Mouse (Mus musculus) adrenal gland, postnatal 25 days (tissue): ENCODE data around the gene Aurkb. TPM values are rescaled to one million over a fixed set of nuclear protein-coding genes. Genes with fewer than 3 reads are reported as not detected.
A peak's percentile ranks its signal among the peaks of the same experiment; 100 is the strongest.

ENCODE experiments used
- DNase-seq: peaks from one replicate; pipeline ENCODE4 v3.0.0; 2021; ENCODE audit warnings: mixed read lengths
- total RNA-seq: library from RNA; stranded (reverse); gene quantifications from 2 replicates; pipeline ENCODE4 v1.2.3, GENCODE M21; 2021

Aurkb gene
- total RNA-seq, 1 experiment from 2014 or later: 9.7 TPM

DNA sequence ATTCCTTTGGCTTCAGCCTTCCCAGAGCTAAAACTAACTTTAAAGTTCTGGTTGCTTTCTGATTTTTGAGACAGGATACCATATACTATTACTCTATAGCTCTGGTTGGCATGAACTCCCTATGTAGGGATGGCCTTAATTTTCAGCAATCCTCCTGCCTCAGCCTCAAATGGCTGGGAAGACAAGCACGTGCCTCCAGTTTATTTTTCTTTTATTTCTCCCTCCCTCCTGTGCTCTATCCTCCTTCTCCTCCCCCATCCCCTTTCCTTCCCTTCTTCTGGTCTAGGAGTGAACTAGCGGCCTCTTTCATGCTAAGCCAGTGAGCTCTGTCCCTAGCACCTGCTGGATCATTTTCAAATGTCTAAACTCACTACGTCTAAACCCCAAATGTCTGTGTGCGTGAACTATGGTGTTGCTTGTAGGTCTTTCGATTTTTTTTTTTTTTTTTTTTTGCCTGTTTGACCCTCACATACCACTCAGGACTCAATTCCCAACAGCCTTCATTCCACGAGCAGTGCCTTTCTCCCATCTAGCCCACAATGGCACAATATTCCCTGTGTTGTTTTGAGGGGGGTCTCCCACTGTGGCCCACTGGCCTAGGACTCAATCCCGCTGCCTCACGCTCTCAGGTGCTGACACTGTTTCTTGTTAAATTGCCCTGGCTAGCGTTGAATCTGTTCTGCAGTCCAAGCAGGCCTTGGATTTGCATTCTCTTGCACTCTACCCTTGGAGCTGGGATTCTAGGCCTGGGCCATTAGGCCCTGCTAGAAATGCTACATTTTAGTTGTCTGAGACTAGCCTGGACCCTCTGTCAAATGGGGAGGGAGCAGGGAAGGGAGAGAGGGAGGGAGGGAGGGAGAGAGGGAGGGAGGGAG, 19.0 kb downstream of the Aurkb start:
- no peak for DNase-seq

DNA sequence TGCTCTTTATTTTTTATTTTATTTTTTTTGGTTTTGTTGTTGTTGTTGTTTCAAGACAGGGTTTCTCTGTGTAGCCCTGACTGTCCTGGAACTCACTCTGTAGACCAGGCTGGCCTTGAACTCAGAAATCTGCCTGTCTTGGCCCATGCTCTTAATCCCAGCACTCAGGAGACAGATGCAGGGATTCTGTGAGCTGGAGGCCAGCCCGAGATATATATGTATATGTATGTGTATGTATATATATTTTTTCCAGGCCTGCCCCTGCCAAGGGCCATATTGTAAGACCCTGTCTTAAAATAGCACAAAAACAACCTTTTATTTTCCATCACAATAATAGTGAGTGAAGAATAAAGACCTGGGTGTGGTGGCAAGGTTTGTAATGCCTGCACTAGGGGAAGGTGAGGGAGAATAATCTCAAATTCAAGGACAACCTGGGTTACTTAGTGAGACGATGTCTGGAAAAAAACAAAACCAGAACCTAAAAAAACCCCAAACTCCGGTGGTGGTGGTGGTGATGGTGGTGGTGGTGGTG, 20.0 kb downstream of the Aurkb start:
- no peak for DNase-seq

DNA sequence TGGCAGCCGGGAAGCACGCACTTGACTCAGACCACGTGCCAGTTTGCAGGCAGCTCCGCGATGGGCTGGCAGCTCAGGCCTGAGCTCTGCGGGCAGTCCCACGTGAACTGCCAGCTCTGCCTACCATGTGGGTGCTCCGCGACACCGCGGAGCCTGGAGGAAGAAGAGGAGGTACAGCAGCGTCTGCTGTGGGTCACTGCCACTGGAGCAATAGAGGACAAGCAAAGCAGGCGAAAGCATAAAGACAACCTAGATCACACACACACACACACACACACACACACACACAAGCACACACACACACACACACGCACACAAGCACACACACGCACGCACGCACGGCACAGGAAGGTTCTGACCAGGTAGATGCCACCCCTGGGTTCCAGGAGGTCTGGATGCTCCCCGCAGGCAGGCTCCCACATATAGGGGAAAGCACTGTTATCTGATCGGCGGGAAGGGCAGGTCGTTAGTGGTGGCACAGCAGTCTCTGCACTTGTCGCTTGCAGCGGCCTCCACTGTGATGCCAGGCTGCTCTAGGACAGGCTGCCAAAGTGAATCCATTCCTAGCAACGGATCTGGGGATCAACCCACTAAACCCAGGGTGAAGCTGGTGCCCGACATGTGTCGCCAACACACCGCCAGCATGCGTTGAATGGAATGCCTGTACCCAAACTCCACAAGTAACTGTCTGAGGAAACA, 20.9 kb downstream of the Aurkb start:
- peak; percentile 60 for DNase-seq

DNA sequence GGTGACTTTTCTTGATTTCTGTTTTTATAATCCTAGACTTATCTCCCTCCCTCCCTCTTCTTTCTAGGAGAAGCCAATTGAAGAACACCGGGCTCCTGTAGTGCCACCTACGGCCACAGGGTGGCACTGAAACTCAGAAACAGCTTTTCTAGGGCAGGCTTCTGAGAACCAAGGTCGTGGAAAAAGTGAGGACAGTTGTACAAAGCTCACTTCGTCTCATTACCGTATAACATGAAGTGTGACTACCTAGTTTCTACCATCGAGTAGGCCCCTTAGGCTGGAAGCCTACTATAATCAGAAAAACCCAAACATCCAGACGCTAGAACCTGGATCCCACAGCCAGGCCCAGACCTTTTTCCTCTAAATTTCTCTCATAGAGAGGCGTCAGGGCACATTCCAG, 21.5 kb downstream of the Aurkb start:
- DNase-seq: peak; percentile 87

DNA sequence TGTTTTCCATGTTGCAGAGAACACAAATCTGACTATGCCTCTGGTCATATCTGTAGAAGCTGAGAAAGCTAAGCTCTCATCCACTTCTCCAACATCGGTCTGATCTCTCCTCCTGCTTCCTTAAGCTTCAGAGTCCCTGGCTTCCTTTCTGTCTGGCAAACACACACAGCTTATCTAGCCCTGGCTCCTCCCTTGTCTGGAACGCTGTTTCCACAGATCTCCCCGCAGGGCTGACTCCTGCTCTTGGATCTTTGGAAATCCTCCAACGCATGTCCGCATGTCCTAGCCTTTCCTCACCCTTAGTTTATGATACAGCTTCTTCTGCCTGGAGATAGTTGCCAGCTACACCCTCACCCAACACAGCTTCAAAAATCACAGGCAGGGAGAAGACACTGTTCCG, 22.2 kb downstream of the Aurkb start:
- peak; percentile 39 for DNase-seq

DNA sequence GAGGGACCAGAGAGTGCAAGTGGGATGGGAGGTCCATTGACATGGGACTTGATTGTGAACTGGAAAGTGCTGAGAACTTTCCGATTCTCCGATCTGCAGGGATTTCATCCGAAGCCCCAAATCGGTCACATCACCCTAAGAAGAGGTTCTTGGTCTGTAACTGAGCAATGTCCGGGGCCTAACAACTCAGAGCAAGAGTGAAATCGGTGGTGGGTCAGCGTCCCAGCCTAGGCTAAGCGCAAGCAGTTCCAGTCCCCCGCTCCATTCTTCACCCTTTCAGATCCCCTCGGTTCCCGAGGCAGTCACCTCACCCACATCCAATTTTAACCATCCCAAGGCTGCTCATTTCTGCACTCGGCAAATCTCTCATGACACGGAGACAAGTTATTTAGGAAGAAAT, 24.6 kb downstream of the Aurkb start:
- DNase-seq: no peak

DNA sequence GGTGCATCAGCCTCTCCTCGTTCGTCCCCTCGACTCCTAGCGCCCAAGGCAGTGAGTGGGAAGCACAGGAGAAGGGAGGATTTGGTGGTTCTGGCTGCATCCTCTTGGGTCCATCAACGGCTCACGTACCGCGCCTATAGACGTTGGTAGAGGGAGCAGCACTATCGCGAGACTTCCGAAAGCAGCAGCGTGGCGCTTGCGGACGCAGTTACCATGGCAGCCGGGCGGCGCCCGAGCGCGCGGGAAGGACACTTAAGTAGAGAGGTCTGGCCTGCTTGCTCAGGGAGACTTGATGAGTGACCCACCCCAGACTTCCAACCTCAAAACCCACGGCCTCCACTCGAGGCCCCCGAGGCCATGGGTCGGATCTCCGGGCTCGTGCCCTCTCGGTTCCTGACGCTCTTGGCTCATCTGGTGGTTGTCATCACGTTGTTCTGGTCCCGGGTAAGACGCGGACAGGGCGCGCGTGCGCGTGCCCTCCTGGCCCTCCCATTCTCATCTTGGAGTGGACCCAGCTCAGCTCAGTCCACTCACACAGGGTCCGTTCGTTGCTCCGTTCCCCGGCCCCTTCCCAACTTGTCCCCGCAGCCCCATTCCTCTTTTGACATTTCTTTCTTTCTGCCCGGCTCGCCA, 25.3 kb downstream of the Aurkb start, which contains the start of gene Tmem107:
Tmem107 (plus strand) TSS at position 217 of the 633 bp plus-strand sequence.
- peak; percentile 92 for DNase-seq

DNA sequence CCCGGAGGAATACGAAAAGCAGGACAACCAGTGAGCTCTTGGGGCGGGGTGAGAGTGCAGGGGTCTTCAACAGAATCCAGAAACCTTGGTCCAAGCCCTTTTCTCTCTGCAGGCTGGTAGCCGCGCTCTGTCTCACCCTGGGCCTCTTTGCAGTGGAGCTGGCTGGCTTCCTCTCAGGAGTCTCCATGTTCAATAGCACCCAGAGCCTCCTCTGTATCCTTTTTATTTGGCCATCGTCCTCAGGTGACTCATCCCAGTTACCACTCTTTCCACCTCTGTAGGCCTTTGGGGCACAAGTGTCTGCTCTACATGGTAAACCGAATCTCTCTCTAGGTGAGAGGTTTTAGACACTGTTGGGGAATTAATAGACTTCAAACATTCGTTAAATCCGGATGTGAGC, 25.8 kb downstream of the Aurkb start:
- no peak for DNase-seq

DNA sequence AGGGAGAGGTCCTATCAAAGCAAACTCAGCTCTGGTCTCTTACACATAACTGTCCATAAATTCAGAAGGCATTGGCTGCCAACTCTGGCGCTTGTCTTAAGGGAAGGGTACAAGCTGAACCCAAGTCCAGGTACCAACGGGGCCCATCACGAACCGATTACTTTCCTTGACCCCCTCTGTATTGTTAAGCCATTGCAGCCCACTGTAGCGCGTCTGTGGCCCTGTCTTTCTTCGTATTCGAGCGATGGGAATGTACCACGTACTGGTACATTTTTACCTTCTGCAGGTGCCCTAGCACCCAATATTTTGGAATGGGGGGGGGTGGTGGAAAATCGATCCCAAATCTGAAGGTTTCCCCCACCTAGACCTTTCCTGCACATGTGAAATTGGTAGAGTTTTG, 26.8 kb downstream of the Aurkb start:
- DNase-seq: no peak

DNA sequence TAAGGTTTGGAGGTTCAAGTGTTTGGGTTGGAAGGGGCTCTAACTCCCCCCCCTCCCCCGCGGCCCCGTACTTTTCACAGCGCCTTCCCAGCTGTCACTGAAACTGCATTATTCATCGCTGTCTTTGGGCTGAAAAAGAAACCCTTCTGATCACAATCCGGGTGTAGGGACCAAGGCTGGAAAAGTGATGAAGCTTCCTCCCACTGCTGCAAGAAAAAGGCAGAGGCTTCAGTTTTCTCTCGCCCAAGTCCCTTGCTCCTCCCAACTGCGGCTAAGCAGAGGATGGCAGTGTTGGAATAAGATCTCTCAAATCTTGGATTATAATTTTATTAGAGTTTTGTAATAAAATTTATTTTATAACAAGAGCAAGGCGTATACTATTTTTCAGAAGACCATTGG, 27.2 kb downstream of the Aurkb start:
- DNase-seq: no peak

DNA sequence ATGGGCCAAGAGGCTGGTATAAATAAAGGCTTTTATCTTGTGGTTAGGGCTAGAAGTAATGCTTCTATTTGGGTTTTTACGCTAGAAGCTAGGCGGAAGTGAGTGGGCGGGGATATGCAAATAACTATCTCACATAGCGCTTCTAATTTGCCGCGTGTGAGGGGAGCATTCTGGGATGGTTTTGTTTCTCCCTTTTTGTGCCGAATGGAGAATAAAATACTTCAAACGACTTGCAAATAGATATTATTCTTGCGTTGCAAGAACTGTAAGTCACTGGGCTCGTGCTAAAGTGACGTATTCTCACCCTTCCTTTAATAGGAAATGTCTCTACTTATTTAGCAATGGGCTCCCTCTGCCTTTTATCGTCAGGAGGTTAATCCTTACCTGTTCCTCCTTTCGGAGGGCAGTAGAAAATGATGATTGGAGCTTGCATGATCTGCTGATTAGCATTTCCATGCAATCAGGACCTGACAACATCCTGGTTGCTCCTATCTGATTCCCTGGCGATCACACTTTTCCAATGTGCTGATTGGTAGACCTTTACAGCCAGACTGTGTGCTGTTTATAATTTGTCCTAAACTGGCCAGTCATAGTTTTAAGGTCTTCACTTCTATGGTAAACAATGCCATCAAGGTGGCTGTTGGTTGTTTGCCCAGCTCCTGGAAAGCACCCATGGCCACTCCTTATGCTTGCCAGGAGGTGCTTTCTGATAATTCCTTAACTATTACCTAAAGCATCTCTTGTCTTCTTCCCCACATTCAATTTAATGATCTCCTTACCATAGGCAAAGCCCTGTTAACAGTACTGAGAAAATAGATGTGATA, 27.8 kb downstream of the Aurkb start:
- peak; percentile 64 for DNase-seq

DNA sequence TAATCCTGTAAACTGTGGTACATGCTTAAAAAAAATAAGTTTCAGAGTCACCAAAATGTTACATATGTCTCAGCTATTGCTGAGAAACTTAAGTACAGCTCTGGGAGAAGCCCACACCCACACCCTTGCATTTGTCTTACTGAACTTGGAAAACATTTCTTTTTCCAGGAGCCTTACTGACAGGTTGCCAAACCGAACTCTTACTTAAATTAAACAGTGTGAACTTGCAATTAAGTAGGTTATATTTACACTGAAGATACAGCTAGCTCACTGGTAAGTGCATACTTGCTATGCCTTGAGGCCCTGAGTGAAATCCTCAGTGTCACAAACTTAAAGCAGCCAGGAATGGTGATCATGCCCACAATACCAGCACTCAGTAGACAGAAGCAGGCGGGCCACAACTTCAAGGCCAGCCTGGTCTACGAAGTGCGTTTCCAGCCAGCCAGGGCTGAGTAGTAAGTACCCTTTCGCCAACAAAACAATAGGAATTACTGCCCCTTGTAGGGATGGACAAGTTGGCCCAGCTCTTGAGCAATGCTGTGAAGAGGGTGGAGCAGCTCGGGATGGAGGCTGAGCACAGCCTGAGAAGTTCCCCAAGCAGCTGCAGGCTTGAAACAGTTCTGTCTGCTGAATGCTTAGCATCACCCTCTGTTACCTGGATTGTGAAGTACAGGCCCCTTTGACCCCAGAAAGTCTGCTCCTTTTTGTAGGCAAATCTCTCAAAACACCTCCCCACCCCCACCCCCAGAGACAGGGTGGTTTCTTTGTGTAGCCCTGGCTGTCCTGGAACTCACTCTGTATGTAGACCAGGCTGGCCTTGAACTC, 28.7 kb downstream of the Aurkb start:
- DNase-seq: no peak

DNA sequence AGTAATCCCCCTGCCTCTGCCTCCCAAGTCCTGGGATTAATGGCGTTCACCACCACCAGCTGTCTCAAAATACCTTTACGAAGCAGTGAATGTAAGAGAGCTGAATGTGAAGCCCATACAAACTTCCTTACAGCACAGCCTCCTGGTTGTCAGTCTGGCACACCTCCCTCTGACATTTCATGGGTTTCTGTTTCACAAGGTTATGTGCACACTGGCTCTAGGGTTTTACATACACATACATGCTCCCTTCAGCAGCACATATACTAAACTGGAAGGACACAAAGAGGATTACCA, 29.3 kb downstream of the Aurkb start:
- DNase-seq: no peak

DNA sequence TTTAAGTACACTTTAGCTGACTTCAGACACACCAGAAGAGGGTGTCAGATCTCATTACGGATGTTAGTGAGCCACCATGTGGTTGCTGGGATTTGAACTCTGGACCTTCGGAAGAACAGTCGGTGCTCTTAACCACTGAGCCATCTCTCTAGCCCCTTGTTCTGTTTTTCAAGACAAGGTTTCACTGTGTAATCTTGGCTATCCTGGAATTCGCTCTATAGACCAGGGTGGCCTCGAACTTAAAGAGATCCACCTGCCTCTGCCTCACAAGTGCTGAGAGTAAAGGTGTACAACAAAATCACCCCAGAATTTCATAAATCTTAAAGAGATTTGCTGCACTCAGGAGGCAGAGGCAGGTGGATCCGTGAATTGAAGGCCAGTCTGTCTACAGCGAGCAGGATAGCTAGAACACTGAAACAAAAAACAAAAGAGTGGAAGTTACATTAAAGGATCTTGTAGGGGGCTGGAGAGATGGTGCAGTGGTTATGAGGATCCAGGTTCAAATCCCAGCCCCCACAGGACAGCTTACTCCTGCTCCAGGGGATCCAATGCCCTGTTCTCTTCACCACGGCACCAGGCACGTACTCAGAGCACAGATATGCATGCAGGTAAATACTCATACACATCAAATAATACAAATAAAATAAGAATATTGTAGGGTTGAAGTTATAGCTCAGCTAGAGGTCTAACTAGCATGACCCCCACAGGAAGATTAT, 30.5 kb downstream of the Aurkb start:
- no peak for DNase-seq

DNA sequence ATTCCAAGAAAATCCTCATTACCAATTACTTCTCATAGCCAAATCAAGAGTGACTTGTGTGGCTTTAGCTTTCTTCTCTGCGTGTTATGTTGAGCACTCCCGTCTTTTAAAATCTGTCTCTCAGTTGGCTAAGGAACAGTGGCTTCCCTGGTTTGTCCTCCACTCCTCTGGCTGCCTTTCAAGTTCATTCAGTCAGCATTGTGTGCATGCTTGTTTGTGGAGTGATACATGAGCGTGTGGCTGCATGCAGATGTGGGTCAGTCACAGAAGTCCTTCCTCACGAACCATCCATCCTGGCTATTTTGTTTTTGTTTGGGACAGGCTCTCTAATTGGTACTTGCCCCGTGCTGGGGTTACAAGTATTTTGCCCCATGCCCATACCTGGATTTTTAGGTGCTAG, 31.1 kb downstream of the Aurkb start:
- DNase-seq: no peak

DNA sequence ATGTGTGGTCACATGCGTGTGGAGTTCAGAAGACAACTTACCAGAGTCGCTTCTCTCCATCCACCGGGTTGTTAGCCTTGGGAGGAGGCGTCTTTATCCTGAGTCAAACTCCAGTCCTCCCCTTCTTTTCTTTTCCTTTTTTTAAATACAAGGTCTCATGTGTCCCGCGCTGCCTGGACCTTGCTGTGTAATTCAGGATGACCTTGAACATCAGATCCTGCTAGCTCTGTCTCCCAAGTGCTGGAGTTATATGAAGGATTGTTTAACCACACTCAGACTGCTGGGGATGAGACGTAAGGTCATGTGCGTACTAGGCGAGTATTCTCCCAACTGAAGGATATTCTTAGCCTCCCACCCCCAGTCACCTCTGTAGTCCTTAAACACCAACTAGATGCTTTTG, 31.9 kb downstream of the Aurkb start:
- DNase-seq: peak; percentile 28

DNA sequence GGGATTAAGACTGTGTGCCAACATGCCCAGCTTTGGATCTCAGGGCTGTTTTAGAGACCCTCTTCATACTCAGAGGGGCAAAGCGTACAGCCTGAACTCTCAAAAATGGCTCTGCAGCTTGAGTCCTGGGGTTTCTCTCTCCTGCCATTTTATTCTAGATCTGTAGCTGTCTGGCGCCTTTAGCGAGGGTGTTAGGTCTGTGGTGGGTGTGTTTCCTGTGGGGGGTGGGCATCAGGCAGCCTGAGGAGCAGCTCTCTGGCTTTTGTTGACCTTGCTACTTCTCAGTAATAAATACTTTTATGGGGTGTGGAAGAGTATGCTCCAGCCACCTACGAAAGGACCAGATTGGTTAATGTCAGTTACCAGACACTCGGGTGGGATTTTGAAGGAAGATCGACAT, 32.6 kb downstream of the Aurkb start:
- no peak for DNase-seq

DNA sequence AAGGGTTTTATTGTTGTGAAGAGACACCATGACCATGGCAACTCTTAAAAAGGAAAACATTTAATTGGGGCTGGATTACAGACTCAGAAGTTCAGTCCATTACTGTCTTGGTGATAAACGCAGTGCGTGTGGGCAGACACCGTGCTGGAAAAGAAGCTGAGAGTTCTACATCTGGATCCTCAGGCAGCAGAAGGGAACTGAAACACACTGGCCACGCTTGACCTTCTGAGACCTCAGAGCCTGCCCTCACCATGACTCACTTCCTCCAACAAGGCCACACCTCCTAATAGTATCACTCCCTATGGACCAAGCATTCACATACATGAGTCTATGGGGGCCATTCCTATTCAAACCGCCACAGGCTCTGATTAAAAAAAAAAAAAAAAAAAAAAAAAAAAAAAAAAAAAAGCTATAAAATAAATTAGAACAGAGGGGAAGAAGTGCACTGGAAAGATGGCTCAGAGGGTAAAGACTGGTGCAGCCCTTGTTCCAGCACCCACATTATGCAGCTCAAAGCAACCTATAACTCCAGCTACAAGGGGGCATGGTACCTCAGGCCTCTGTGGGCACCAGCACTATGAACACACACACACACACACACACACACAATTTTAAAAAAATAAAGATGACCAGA, 33.5 kb downstream of the Aurkb start:
- DNase-seq: no peak

DNA sequence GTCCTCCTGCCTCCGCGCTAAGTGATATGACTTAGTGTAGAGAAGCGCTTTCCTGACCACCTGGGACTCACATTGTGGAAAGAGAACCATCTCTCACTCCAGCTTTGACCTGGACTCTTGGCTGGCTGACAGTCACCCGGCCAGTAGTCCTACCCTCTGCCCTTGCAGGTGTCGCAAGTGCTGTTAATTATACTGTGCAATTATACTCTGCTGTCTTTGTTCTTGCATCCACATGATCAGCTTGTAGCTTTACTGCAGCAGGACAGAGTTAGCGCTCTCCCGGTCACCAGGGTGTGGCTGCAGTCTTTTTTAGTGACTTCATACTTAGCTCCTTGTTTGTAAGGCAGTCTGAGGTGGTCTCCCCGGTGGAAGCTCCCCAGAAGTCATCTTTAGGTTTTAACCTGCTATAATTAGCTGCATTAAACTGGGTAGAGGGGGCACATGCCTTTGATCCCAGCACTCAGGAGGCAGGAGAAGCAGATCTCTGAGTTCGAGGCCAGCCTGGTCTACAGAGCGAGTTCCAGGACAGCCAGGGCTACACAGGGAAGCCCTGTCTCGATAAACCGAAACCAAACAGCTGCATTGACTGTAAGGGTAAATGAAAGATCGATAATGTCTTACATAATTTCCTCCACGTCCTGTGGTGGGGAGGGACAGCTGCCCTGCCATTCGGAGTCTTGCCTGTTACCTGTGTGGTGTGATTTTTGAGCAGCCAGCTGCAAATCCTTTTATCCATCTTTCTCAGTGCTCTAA, 34.8 kb downstream of the Aurkb start:
- DNase-seq: no peak
